Mouse (Mus musculus): ENCODE data around the gene Pip4k2a.

DNA sequence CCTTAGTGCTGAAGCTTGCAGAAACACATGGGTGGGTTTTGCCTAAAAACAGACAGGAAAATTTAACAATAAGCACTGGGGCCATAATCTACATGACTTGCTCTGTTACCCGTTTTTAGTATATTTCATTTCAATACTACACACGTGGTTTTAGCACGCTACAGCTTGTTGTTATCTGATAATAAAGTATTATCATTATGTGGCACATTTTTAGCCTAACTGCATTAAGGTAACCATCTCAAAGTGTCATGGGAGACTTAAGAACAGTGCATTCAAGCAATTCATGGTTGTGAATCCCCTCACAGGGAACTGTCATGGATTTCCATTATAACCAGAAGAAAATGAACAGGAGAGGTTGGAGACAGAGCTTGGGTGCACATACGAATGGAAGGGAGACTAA is 43.5 kb downstream of the Pip4k2a start:
- no peak for TF ChIP-seq CTCF (conservative IDR thresholded peaks at IDR 0.05; ENCODE audit: insufficient read depth, insufficient read length, low read depth, low read length)
- TF ChIP-seq POLR2A (IDR thresholded peaks at IDR 0.05; ENCODE audit: low read depth, low read length): no peak
